Mouse (Mus musculus): ENCODE results near the gene Gm2244. TPM values are rescaled to one million over a fixed set of nuclear protein-coding genes. Genes with fewer than 3 reads are reported as not detected.
"Not testable (repeated sequence)": the region's sequence is repeated elsewhere in the genome, so short reads cannot be mapped to it uniquely, and the experiment has no call there.

Gene Gm2244
- total RNA-seq (2022) = not detected

DNA sequence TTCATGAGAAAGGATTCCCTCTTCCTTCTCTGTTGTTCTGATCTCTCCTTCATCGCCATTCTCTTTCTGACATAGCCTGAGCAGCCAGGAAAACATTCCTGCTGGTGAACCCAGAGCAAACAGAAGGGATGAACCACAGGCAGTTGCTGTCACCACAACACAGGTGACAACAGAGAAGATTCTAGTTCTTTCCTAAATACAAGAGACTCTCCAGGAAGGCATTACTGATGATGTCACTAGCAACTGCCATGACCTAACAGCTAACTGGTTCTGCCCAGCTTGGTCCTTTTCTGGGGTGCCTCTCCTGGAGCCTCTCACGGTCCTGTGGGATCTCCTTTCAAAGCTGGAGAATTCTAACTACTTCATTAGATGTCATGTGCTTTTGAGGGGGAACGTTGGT is at the start of gene Gm2244:
TSS of gene Gm2244 (minus strand) at position 101 of the 400 bp plus-strand sequence.
- DNase-seq (ENCODE audit: low spot score in 2 of 2) = not testable (repeated sequence)

- DNase-seq (ENCODE audit: low spot score in 2 of 2) = peak in 1 of 2 experiments; percentile 6
Observed at GRCm38 (mm10) chr14:19584804-19585667, 35.3 kb upstream of the Gm2244 start, which contains the start of gene Gm2237. Gene Gm2237 (minus strand): TSS chr14:19585135.

Other genes starting within 250 kb of the Gm2244 start
- gene Gm21738, start 131.0 kb downstream of the Gm2244 start, total RNA-seq (2022) = not detected
- gene Gm2237, start 35.2 kb upstream of the Gm2244 start, total RNA-seq (2022) = 1 to 10 TPM; 2.2 to 7.3 (median 4.2) TPM
- gene Gm5458, start 52.6 kb upstream of the Gm2244 start, total RNA-seq (2022) = not detected
- 1 to 10 TPM; 2.1 to 4.1 (median 3.3) TPM for gene Nid2, start 201.3 kb upstream of the Gm2244 start, total RNA-seq (2022)

All from left cerebral cortex, adult 8-10 months (tissue).